Mouse (Mus musculus) granulocyte monocyte progenitor cell, adult 5-6 weeks (primary cell): ENCODE results near the gene Dynlt3. TPM values are rescaled to one million over a fixed set of nuclear protein-coding genes. Genes with fewer than 3 reads are reported as not detected.
"Not testable (repeated sequence)": the region's sequence is repeated elsewhere in the genome, so short reads cannot be mapped to it uniquely, and the experiment has no call there.

Experiments
- ATAC-seq: replicated peaks from 2 replicates; pipeline ENCODE4 v1.8.0; 2016; ENCODE audit warnings: mild to moderate bottlenecking, moderate TSS enrichment, inconsistent platforms; ENCODE audit not compliant: poor library complexity, severe bottlenecking
- total RNA-seq, 2 experiments: library from RNA; stranded (forward) in 1 of 2; stranded (reverse) in 1 of 2; fragments of 200-712, 200-1000 nt in 1 of 2; fragments of >200 nt in 1 of 2; fragmentation: Nextera tagmentation in 1 of 2; gene quantifications; 2 replicates each; pipeline ENCODE4 v1.2.3; 2014 to 2017

Dynlt3 gene
- total RNA-seq (2014; fragmentation: Nextera tagmentation): 31.5 and 36.6 TPM in 2 replicates
- total RNA-seq (2017): 69.8 and 76.0 TPM in 2 replicates

DNA sequence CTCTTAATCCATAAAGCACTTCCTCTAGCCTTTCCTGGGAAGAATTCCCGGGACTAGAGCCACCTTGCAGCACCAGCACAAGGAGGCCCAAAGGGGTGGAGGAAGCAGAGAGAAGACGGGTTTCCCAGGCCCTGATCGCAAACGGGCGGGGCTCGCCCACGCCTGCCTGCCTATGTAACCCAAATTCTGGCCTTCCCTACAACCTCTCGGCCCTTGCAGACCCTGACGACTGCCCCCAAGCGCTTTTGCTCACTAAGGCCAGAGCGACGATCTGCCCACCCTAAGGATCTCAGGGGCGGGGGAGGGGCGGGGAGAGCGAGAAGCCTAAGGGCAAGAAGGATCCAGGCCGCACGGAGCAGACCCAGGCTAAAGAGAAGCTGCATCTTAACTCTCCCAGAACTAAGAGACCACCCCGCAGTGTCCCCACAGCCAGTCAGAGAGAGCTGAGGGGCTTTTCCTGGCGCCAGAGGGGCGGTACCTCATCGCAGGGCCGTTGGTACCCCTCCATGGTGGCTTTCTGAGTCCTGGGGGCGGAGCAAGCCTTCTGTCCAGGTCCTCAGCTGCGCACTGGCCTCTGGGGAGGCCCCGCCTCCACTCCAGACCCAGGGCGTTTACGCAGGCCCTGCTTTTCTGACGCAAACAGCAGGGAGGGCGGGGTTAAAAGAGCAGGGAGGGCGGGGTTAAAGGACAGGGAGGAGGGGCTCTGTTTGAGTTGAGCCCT, at the start of gene Dynlt3:
Gene Dynlt3 (minus strand): TSS at position 613 of the 721 bp plus-strand sequence.
- peak; percentile 100 for ATAC-seq

DNA sequence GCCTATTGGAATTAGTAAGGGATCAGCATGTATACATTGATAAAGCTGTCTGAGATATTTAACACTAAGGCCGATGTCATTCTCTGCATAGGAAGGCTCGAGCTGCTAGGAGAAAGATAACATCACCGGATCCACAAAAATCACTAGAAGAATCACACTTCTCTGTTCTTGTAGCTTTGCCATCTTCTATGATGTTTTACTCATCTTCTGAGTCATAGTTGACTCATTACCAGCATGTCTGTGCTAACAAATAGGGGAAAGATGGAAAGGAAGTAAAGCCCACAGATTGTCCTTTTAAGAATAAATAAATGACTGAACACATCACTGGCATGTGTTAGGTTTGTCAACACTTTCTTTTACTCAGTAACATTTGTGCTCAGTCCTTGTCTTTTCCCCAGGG, 37.0 kb upstream of the Dynlt3 start:
- no peak for ATAC-seq

- ATAC-seq: no peak
Measured at GRCm38 (mm10) chrX:9695997-9696396, 33.2 kb upstream of the Dynlt3 start.

- ATAC-seq: no peak
Measured at GRCm38 (mm10) chrX:9672040-9672439, 9.2 kb upstream of the Dynlt3 start.

DNA sequence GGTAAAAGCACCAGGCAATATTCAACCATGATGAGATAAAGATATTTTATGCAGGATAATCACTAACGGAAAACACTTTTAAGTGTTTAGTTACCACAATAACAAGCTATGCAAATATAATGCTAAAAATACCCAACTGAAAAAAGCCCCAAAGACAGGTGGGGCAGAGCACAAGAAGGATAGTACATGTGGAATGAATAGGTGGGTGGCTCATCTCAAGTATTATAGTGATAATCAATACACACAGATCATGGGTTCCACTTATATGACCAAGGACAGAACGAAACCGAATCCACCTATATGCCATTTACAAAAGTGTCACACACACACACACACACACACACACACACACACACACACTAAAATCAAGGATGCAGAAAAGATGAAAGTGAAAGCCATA, 8.6 kb upstream of the Dynlt3 start:
- no peak for ATAC-seq

GRCm38 (mm10) chrX:9652806-9653205, 10.0 kb downstream of the Dynlt3 start:
- ATAC-seq: no peak

DNA sequence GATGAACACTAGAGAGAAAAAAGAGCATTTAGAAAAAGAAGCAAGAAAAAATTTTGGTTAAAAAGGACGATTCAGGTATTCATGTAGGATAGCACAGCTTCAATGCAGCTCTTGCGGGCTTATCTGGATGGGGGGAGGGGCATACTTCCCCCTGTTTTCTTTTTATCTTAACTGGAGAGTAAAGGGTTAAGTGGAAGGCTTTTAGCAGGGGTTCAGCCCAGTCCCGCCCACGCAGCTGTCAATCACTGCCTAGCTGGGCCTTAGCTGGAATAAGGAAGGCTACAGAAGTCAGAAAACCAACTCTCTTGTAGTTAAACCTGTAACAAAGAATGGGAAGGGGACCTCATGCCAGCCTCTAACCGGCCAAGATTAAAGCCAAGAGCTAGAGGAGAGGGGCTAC, 22.2 kb downstream of the Dynlt3 start:
- ATAC-seq: not testable (repeated sequence)

GRCm38 (mm10) chrX:9640126-9640525, 22.7 kb downstream of the Dynlt3 start:
- not testable (repeated sequence) for ATAC-seq

Other genes starting within 250 kb of the Dynlt3 start
- 42.2 and 43.0 TPM in 2 replicates for gene Cybb, start 175.2 kb downstream of the Dynlt3 start, total RNA-seq (2014; fragmentation: Nextera tagmentation)
- 67.4 and 76.6 TPM in 2 replicates for gene Cybb, start 175.2 kb downstream of the Dynlt3 start, total RNA-seq (2017)
- gene H2al1o, start 90.6 kb downstream of the Dynlt3 start, total RNA-seq (2014; fragmentation: Nextera tagmentation): not detected in 2 replicates
- gene H2al1o, start 90.6 kb downstream of the Dynlt3 start, total RNA-seq (2017): not detected in 2 replicates
- gene Hypm, start 183.9 kb upstream of the Dynlt3 start, total RNA-seq (2014; fragmentation: Nextera tagmentation): not detected in 2 replicates
- gene Hypm, start 183.9 kb upstream of the Dynlt3 start, total RNA-seq (2017): not detected in 2 replicates
- not detected in 2 replicates for gene H2al3, start 186.7 kb upstream of the Dynlt3 start, total RNA-seq (2014; fragmentation: Nextera tagmentation)
- gene H2al3, start 186.7 kb upstream of the Dynlt3 start, total RNA-seq (2017): not detected in 2 replicates
- not detected in 2 replicates for gene Sytl5, start 222.6 kb upstream of the Dynlt3 start, total RNA-seq (2014; fragmentation: Nextera tagmentation)
- not detected in 2 replicates for gene Sytl5, start 222.6 kb upstream of the Dynlt3 start, total RNA-seq (2017)